In the genomic region with DNA sequence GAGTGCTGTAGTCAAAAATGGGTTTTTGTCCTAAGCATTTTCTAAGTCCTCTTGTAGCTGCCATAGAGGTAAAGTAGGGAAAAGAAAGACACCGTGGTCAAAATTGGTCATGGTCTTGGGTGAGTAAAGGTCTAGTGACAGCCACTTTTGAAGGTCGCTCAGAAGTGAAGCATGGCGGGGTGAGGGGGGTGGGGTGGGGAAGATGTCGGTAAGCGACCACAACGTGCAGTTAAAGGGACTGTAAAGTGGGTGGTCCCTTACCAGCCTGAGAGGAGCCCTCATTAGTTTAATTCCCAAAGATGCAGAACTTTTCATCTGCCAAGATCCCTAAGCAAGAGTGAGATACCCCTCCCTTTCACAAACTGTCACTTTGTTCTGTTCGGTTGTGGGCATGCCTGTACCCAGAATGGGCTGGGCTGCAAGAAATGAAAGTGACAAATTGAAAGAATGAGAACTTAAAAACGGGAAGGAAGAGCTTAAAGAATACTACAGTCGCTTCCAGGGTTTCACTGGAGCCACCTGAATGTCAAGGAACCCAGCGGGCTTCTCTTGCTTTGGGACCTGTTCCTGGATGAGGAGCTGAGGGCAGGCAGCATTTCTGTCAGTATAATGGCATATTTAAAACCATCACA, we compare ENCODE assay signal across 7 mouse cellular contexts. TPM values are rescaled to one million over a fixed set of nuclear protein-coding genes. Genes with fewer than 3 reads are reported as not detected.
A peak's percentile ranks its signal among the peaks of the same experiment; 100 is the strongest.
DNase-seq lines count a peak whose midpoint lies in the region; ATAC-seq and TF ChIP-seq lines count a peak whose summit lies in the region.

No protein-coding gene starts in this region.

- no peak overlapping the region; the same call in 1 of the 2 replicates for H3K9ac ChIP-seq in neural tube, embryonic 11.5 days (ENCODE audit: low read length)
- peak overlapping the region; percentile 54 for H3K9ac ChIP-seq in limb, embryonic 14.5 days (ENCODE audit: low read depth, low read length, severe bottlenecking)

- H3K9me3 ChIP-seq in neural tube, embryonic 11.5 days (ENCODE audit: control insufficient read depth, low read length): no peaks in the 10 kb centered on the region
- no peaks in the 10 kb centered on the region for H3K9me3 ChIP-seq in limb, embryonic 14.5 days (ENCODE audit: control insufficient read depth, low read length)

- no peak overlapping the region for H3K27ac ChIP-seq in neural tube, embryonic 11.5 days (ENCODE audit: low read depth, low read length)
- H3K27ac ChIP-seq in embryonic fibroblast, embryonic 13.5 days (ENCODE audit: insufficient read depth, low read length): no peak overlapping the region
- no peak overlapping the region for H3K27ac ChIP-seq in limb, embryonic 14.5 days (replicated peaks; ENCODE audit: low read depth, low read length)

- no peak for ATAC-seq in neural tube, embryonic 11.5 days (ENCODE audit: insufficient read depth, low FRiP score, low TSS enrichment)
- no peak for ATAC-seq in limb, embryonic 14.5 days (ENCODE audit: low FRiP score, low read depth)

- peak overlapping the region; percentile 76 for H3K4me3 ChIP-seq in neural tube, embryonic 11.5 days (ENCODE audit: low read depth, low read length)
- peak overlapping the region; percentile 80 for H3K4me3 ChIP-seq in embryonic fibroblast, embryonic 13.5 days (ENCODE audit: insufficient read depth, low read length)
- H3K4me3 ChIP-seq in limb, embryonic 14.5 days (replicated peaks; ENCODE audit: low read length): peak overlapping the region; percentile 70

- no peaks in the 10 kb centered on the region for H3K27me3 ChIP-seq in neural tube, embryonic 11.5 days (ENCODE audit: control insufficient read depth, insufficient read depth, low read length)
- no peaks in the 10 kb centered on the region for H3K27me3 ChIP-seq in limb, embryonic 14.5 days (ENCODE audit: control insufficient read depth, insufficient read depth, low read length)
- H3K27me3 ChIP-seq in splenic B cell, adult 2 months (ENCODE audit: control insufficient read depth, insufficient read depth, low read length, poor library complexity, severe bottlenecking): no peaks in the 10 kb centered on the region

- no peak for DNase-seq in neural tube, embryonic 11.5 days (ENCODE audit: low spot score)
- DNase-seq in neural tube, embryonic 10.5 days (ENCODE audit: extremely low spot score, low spot score): no peak
- DNase-seq in limb, embryonic 14.5 days (ENCODE audit: low spot score): no peak
- DNase-seq in splenic B cell, adult 2 months (ENCODE audit: low read depth, low spot score): peak; percentile 49
- DNase-seq in cerebellum, postnatal 14 days: no peak
- DNase-seq in right cerebral cortex, postnatal 4 days: no peak

- 12% methylated on average over 10 of the region's 10 CpGs for WGBS in neural tube, embryonic 11.5 days
- 11% methylated on average over 10 of the region's 10 CpGs for WGBS in limb, embryonic 14.5 days

- no peaks in the 10 kb centered on the region for H3K36me3 ChIP-seq in neural tube, embryonic 11.5 days (ENCODE audit: control insufficient read depth, insufficient read depth, low read length)
- H3K36me3 ChIP-seq in limb, embryonic 14.5 days (ENCODE audit: control insufficient read depth, insufficient read depth, low read length): no peaks in the 10 kb centered on the region
- H3K36me3 ChIP-seq in splenic B cell, adult 2 months (ENCODE audit: control insufficient read depth, insufficient read depth, low read length, poor library complexity, severe bottlenecking): peaks cover 5% of the 10 kb centered on the region; the same call in 1 of the 2 replicates

- no peak for TF ChIP-seq POLR2A in embryonic fibroblast, embryonic 13.5 days (IDR thresholded peaks at IDR 0.05; ENCODE audit: low read depth, low read length)
- TF ChIP-seq POLR2A in limb, embryonic 14.5 days (IDR thresholded peaks at IDR 0.05; ENCODE audit: borderline replicate concordance, extremely low read depth, insufficient read depth, insufficient read length): no peak

- no peak for TF ChIP-seq CTCF in embryonic fibroblast, embryonic 13.5 days (IDR thresholded peaks at IDR 0.05; ENCODE audit: borderline replicate concordance, insufficient read depth, low read length)

- peaks cover 7% of the 10 kb centered on the region for H3K4me1 ChIP-seq in neural tube, embryonic 11.5 days (ENCODE audit: control insufficient read depth, insufficient read depth, low read length)
- no peaks in the 10 kb centered on the region for H3K4me1 ChIP-seq in embryonic fibroblast, embryonic 13.5 days (ENCODE audit: control insufficient read depth, insufficient read depth, low read length)
- peaks cover 13% of the 10 kb centered on the region; the same call in 1 of the 2 replicates for H3K4me1 ChIP-seq in limb, embryonic 14.5 days (ENCODE audit: control insufficient read depth, insufficient read depth, low read length)

- H3K4me2 ChIP-seq in neural tube, embryonic 11.5 days (ENCODE audit: low read depth): peak overlapping the region; percentile 90
- peak overlapping the region; percentile 79 for H3K4me2 ChIP-seq in limb, embryonic 14.5 days (replicated peaks; ENCODE audit: low read depth, low read length, severe bottlenecking)

RNA-seq across cellular contexts. Expression of a gene that starts 1.5 kb away (rescaled TPM):
- polyA plus RNA-seq in neural tube, embryonic 11.5 days (2014; fragmentation: Nextera tagmentation; extraction: Ambion mirVana): 6.5 and 8.4 TPM in 2 replicates
- 31.4 and 38.0 TPM in 2 replicates for polyA plus RNA-seq in embryonic fibroblast, embryonic 13.5 days (2011; ENCODE audit: insufficient read length, low read depth, missing spikeins)
- polyA plus RNA-seq in limb, embryonic 14.5 days (2012; rRNA removed): 16.1 and 17.1 TPM in 2 replicates
- 10.7 and 12.3 TPM in 2 replicates for polyA plus RNA-seq in limb, embryonic 14.5 days (2014; fragmentation: Nextera tagmentation; extraction: Ambion mirVana)

RNA-seq across cellular contexts. Expression of a gene that starts 29.0 kb away (rescaled TPM):
- 12.4 and 14.1 TPM in 2 replicates for polyA plus RNA-seq in neural tube, embryonic 11.5 days (2014; fragmentation: Nextera tagmentation; extraction: Ambion mirVana)
- 45.9 and 47.3 TPM in 2 replicates for polyA plus RNA-seq in embryonic fibroblast, embryonic 13.5 days (2011; ENCODE audit: insufficient read length, low read depth, missing spikeins)
- polyA plus RNA-seq in limb, embryonic 14.5 days (2012; rRNA removed): 18.7 and 18.8 TPM in 2 replicates
- 26.7 and 27.8 TPM in 2 replicates for polyA plus RNA-seq in limb, embryonic 14.5 days (2014; fragmentation: Nextera tagmentation; extraction: Ambion mirVana)
